Mouse (Mus musculus) heart, postnatal 0 days (tissue): Measurements from ENCODE around the gene Il34.

Experiments used
- CTCF ChIP-seq: IDR thresholded peaks from 2 replicates; pipeline ENCODE4 v1.5.1; 2016; ENCODE audit warnings: antibody characterized with exemption, control low read depth, low read depth
- EP300 ChIP-seq: IDR thresholded peaks from 2 replicates; pipeline ENCODE4 v1.6.1; 2016; ENCODE audit warnings: antibody characterized with exemption, low read depth

DNA sequence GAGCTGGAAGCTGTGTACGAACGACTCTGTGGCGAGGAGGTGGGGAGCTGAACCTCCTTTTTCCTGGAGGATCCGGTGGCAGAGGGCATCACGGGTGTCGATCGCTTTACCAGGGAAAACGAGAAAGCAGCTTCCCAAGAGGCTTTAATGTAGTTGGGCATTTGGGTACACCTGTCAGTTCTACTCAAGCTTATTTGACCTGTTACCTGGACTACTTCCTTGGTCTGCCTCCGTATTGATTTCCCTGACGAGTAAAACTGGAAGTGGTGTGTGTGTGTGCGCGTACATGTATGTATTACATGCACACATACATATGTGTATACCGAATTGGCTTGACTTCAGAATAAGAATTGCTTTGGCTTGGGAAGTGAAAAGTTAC lies 41.4 kb upstream of the Il34 start:
- TF ChIP-seq EP300 (no peak), CTCF (no peak)
